ENCODE assay signal across 15 mouse cellular contexts in the genomic region with DNA sequence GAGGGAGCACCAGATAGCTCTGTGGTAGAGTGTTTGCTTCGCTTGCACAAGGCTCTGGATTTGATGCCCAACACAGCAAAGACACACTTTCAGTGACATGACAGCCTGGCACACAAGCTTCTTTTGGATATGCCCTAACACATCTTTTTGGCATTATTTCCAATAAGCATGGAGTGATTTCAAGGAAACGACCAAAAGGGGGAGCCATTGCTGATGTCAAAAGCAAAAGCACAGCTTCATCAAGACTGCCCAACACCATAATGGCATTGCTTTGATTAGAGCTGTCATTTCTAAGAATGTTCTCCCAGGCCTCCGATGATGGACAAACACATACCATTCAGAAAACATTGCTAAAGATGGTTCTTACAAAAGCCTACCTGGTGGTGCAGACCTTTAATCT. TPM values are rescaled to one million over a fixed set of nuclear protein-coding genes. Genes with fewer than 3 reads are reported as not detected.
DNase-seq lines count a peak whose midpoint lies in the region; ATAC-seq and TF ChIP-seq lines count a peak whose summit lies in the region.
"Had no signal": no experiment of that assay in that cellular context is flagged by ENCODE, and none has a peak within 500 bp of the region (broad histone marks: within the 10 kb centered on the region; RNA-seq: fewer than 3 reads in every experiment).

No protein-coding gene starts in this region.

- H3K9ac ChIP-seq in kidney, postnatal 0 days (ENCODE audit: low read depth, low read length): no peak overlapping the region
- H3K9ac ChIP-seq in kidney, embryonic 14.5 days (ENCODE audit: low read depth, low read length): no peak overlapping the region
- H3K9ac ChIP-seq: embryonic facial prominence, embryonic 15.5 days had no signal

- ATAC-seq in CD4-positive, CD25-positive, alpha-beta regulatory T cell, adult 4 months: no peak
- no peak for ATAC-seq in kidney, postnatal 0 days (replicated peaks; ENCODE audit: low FRiP score, low read depth)
- ATAC-seq in kidney, embryonic 14.5 days (ENCODE audit: low FRiP score, low TSS enrichment): no peak

- no peak overlapping the region for H3K27ac ChIP-seq in kidney, postnatal 0 days
- H3K27ac ChIP-seq in kidney, embryonic 14.5 days (ENCODE audit: low read depth, low read length): no peak overlapping the region
- H3K27ac ChIP-seq: embryonic facial prominence, embryonic 15.5 days had no signal

- WGBS in kidney, postnatal 0 days: 57% methylated on average over 3 of the region's 3 CpGs
- 53% methylated on average over 3 of the region's 3 CpGs for WGBS in kidney, embryonic 14.5 days

- H3K9me3 ChIP-seq in kidney, postnatal 0 days (replicated peaks; ENCODE audit: low read length): no peaks in the 10 kb centered on the region
- H3K9me3 ChIP-seq in kidney, embryonic 14.5 days (ENCODE audit: control insufficient read depth, low read length): no peaks in the 10 kb centered on the region
- H3K9me3 ChIP-seq in E14TG2a.4 (ENCODE audit: low read length): no peaks in the 10 kb centered on the region
- H3K9me3 ChIP-seq: embryonic facial prominence, embryonic 15.5 days had no signal

- no peak overlapping the region for H3K4me3 ChIP-seq in kidney, postnatal 0 days (replicated peaks; ENCODE audit: low read depth, low read length)
- no peak overlapping the region for H3K4me3 ChIP-seq in kidney, embryonic 14.5 days (ENCODE audit: low read length)
- H3K4me3 ChIP-seq in E14TG2a.4 (replicated peaks; ENCODE audit: low read length): no peak overlapping the region
- H3K4me3 ChIP-seq: embryonic facial prominence, embryonic 15.5 days had no signal

- H3K4me1 ChIP-seq in kidney, postnatal 0 days (replicated peaks; ENCODE audit: insufficient read depth, low read length): no peaks in the 10 kb centered on the region
- H3K4me1 ChIP-seq in kidney, embryonic 14.5 days (ENCODE audit: control insufficient read depth, insufficient read depth, low read length): no peaks in the 10 kb centered on the region
- H3K4me1 ChIP-seq in E14TG2a.4 (replicated peaks; ENCODE audit: low read depth, low read length): peaks cover 4% of the 10 kb centered on the region; the same call in 1 of the 2 replicates
- H3K4me1 ChIP-seq: embryonic facial prominence, embryonic 15.5 days had no signal

- no peaks in the 10 kb centered on the region for H3K27me3 ChIP-seq in kidney, postnatal 0 days (ENCODE audit: insufficient read depth, low read length)
- no peaks in the 10 kb centered on the region for H3K27me3 ChIP-seq in kidney, embryonic 14.5 days (ENCODE audit: control insufficient read depth, insufficient read depth, low read length)
- H3K27me3 ChIP-seq in E14TG2a.4 (ENCODE audit: insufficient read depth, low read length): no peaks in the 10 kb centered on the region
- H3K27me3 ChIP-seq: embryonic facial prominence, embryonic 15.5 days had no signal

- peak; percentile 56; the same call in 1 of the 2 replicates for TF ChIP-seq CTCF in kidney, postnatal 0 days (IDR thresholded peaks at IDR 0.05; ENCODE audit: low read depth)
- peak; percentile 43 for TF ChIP-seq CTCF in E14TG2a.4 (conservative IDR thresholded peaks at IDR 0.05; ENCODE audit: low read length)

- H3K4me2 ChIP-seq in kidney, postnatal 0 days (ENCODE audit: low read length): no peak overlapping the region
- H3K4me2 ChIP-seq in kidney, embryonic 14.5 days (replicated peaks; ENCODE audit: low read depth, low read length): no peak overlapping the region
- H3K4me2 ChIP-seq: embryonic facial prominence, embryonic 15.5 days had no signal

- H3K36me3 ChIP-seq in kidney, postnatal 0 days (ENCODE audit: insufficient read depth, low read length): no peaks in the 10 kb centered on the region
- H3K36me3 ChIP-seq in kidney, embryonic 14.5 days (ENCODE audit: control insufficient read depth, insufficient read depth, low read length): no peaks in the 10 kb centered on the region
- H3K36me3 ChIP-seq in E14TG2a.4 (ENCODE audit: insufficient read depth, low read length): no peaks in the 10 kb centered on the region
- H3K36me3 ChIP-seq: embryonic facial prominence, embryonic 15.5 days had no signal

- DNase-seq in CD4-positive, CD25-positive, alpha-beta regulatory T cell, adult 2 months (ENCODE audit: low read depth, low spot score): peak; percentile 20
- DNase-seq in kidney, postnatal 0 days (ENCODE audit: low spot score): no peak
- DNase-seq in embryo, embryonic 11 days: peak; percentile 36
- no peak for DNase-seq in neural tube, embryonic 10.5 days (ENCODE audit: extremely low spot score, low spot score)
- no peak for DNase-seq in layer of hippocampus, adult 11-12 months (ENCODE audit: low spot score)
- DNase-seq: cerebellum, adult 11 months; gastrocnemius, postnatal 25 days; heart, postnatal 4 days had no signal

RNA-seq across cellular contexts. Expression of gene Wnt8b, which starts 16.7 kb away (rescaled TPM):
- not detected for polyA plus RNA-seq in CD4-positive, CD25-positive, alpha-beta regulatory T cell, adult 4 months (2017; shearing (Covaris generic))
- polyA plus RNA-seq in kidney, postnatal 0 days (2015; fragmentation: Nextera tagmentation; extraction: Ambion mirVana): 0.88 and 1.8 TPM in 2 replicates
- polyA plus RNA-seq in kidney, embryonic 14.5 days (2014; fragmentation: Nextera tagmentation; extraction: Ambion mirVana): 3.5 and 4.5 TPM in 2 replicates
- polyA plus RNA-seq: embryonic facial prominence, embryonic 15.5 days; limb, embryonic 11.5 days; small intestine, adult 2 months; urinary bladder, adult 2 months had no signal

Comparison
In these comparisons a context has a peak if more than half of its experiments do, and no peak if none do; other contexts are left out.
1. DNase-seq: peak in CD4-positive, CD25-positive, alpha-beta regulatory T cell, adult 2 months (single experiment) and embryo, embryonic 11 days (single experiment); none in kidney, postnatal 0 days (single experiment), neural tube, embryonic 10.5 days (single experiment) and layer of hippocampus, adult 11-12 months (single experiment).